Mouse (Mus musculus) heart, adult 2 months (tissue): ENCODE results near the gene Oaz3.

Experiments
- CTCF ChIP-seq: fragments of 200-600 bp; IDR thresholded peaks from 2 replicates; pipeline ENCODE4 v1.8.1; 2022; ENCODE audit warnings: antibody characterized with exemption, mild to moderate bottlenecking, moderate library complexity
- EP300 ChIP-seq: fragments of 200-500 bp; IDR thresholded peaks from 2 replicates; pipeline ENCODE4 v1.6.1; 2011; ENCODE audit warnings: low read depth, low read length, control low read depth; ENCODE audit not compliant: insufficient read depth
- POLR2A ChIP-seq: fragments of 200-500 bp; IDR thresholded peaks from 2 replicates; pipeline ENCODE4 v1.6.1; 2011; ENCODE audit warnings: mild to moderate bottlenecking, low read depth, low read length, control low read depth; ENCODE audit not compliant: insufficient read depth

GRCm38 (mm10) chr3:94387391-94387790 lies 56.3 kb downstream of the Oaz3 start:
- TF ChIP-seq CTCF (no peak), EP300 (no peak), POLR2A (no peak)
